Mouse (Mus musculus): ENCODE results near the gene Sdr9c7.

The Sdr9c7 gene

DNA sequence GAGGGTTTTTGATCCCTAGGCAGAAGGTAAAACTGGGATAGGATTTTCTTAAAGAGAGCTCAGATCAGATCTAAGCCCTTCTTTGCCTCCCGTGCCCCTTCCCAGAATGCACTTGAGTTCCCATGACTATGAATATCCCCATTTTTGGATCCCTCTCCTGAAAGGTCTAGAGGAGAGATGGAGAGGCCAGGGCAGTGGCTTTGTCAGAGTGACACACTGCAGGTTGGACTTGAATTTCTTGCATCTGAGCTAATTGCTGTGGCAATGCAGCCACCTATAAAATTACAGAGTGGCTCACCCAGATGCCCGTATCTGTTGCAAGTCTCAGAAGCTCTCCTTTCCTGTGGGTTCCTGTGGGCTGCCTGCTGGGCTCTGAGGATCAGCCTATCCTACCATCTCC, at the start of gene Sdr9c7:
Sdr9c7 (plus strand) TSS at position 301 of the 400 bp plus-strand sequence.
- DNase-seq: no peak

DNA sequence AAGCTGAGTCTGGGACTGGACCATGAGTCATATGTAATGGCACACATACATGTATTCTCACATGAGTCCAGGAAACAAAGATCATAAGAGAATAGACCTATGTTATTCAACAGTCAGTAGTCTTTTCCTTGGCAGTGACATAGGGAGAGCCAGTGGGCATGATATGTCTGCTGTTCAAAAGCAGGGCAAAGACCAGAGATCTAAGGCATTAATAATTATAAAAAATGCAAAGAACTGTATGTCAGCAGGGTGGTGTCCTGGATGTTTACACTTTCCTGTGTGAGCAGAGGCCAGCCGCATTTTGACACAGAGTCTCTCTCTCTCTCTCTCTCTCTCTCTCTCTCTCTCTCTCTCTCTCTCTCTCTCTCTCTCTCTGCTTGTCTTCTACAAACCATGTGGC, 48.7 kb upstream of the Sdr9c7 start, which contains the start of gene Rdh19:
Rdh19 (plus strand) TSS at position 301 of the 400 bp plus-strand sequence.
- no peak for DNase-seq

DNA sequence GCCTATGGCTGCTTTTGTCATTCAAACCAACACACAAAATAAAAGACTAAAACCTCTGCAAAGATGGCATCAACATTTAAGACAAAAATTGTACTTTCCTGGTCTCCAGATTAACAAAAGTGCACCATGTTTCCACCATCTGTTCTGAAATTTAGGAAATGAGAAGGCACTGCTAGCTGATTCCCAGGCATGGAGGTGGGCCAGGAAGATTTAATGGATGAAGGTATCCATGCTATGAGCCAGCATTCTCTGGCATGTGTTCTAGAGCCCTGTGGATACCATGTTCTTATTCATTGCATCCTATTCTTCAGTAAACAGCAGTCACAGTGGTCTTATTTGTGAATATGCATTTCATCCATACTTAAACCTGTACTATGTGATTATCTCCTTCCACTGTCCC, 41.9 kb upstream of the Sdr9c7 start:
- DNase-seq: no peak

DNA sequence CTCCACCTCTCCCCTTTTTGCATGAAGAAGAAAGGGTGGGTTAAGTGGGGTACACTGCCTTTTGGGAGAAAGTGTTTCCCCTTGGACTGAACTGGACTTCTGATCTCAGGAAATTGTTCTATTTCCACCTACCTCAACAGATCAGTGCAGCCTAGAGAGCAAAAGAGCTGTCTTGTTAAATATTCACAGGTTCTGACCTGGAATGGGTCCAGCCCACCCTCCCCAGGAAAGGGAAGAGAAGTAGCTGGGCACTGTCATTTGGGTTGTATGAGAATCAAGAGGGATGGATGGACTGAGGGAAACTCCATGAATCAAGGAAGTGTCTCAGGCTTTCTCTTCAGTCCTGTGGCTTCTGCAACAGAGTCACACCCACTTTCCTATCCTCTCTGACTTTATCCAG, 33.4 kb upstream of the Sdr9c7 start:
- DNase-seq: no peak

DNA sequence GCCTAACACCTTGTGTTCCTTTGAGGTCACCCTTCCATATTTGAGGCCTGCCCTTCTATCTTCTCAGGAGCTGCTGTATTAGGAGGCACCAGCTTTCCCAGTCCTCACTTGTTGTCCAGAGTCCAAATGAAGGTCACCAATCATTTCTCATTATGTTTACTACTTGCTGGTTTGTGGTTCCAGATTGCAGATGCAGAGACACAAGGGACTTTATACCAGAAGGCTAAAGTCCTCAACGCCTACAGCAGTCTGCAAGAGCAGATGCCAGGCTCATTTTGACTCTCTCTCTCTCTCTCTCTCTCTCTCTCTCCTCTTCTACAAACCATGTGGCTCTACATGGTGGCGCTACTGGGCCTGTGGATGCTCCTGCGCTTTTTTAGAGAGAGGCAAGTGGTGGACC, 32.1 kb upstream of the Sdr9c7 start, which contains the start of gene Rdh16f2:
Rdh16f2 (plus strand) TSS at position 243 of the 400 bp plus-strand sequence.
- DNase-seq: no peak

DNA sequence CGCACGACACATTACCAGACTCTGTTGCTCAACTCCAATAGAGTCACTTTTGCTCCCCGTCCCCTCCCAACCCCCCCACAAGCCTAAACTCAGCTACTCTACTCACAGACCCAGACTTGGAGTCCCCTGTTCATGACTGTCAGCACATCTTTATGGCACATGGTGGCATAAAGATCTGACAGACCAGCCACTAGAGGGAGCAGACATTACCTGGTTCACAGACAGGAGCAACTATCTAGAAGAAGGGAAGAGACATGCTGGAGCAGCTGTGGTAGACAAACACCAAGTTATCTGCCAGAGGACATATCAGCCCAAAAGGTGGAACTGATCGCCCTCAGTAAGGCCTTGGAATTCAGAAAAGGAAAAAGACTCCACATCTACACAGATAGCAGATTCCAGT, 25.8 kb upstream of the Sdr9c7 start:
- no peak for DNase-seq

DNA sequence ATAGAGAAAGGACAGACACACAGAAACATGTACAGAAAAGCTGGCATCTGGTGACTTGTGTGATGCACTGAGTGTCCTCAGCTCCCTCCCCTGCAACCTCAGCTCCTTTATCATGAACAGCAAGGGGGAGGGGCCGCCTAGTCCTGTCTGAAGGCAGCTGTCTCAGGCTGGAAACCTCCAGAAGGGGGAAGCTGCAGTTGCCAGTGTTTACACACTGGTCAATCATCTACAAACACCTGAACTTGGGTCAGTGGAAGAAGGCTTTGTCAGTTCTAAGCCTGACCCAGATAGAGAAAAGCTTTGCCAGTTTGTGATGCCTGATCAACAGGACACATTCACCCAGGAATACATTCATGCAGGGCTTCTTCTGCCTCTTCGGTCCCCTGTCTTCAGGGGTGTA, 20.6 kb upstream of the Sdr9c7 start:
- DNase-seq: peak; percentile 34

DNA sequence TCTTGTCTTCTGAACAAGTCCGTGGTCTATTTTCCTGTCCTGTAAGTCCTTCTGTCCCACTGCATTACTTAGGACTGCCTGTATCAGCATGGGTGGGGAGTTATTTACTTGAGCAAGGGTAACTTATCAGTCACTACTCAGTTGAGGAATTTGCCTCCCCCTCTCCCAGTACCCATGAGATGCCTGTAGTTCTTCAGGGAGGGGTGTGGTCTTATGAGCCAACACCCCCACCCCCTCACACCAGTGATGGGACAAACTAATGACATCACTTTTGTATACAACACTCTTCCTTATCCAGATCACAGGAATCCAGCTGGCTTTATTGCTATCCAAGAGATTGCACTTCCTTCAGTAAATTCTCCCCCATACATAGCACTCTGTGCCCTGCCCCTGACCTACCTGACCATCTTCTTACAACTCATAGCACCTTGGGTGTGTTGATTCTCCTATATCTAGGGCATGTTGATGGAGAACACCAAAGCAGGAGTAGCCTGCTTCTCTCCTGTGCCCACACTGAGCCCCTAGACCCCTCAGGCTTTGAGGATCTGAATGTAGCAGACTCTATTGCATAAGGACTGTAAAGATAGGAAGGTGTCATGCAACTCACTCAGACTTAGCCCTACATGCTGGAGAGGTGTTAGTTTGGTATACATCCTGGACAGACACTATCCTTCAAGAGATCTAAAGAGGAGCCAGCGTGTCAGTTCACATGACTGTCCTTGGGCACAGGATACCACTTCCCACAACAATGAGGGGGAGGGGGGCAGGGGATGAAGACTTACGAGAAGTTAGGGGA, 19.9 kb upstream of the Sdr9c7 start:
- no peak for DNase-seq

DNA sequence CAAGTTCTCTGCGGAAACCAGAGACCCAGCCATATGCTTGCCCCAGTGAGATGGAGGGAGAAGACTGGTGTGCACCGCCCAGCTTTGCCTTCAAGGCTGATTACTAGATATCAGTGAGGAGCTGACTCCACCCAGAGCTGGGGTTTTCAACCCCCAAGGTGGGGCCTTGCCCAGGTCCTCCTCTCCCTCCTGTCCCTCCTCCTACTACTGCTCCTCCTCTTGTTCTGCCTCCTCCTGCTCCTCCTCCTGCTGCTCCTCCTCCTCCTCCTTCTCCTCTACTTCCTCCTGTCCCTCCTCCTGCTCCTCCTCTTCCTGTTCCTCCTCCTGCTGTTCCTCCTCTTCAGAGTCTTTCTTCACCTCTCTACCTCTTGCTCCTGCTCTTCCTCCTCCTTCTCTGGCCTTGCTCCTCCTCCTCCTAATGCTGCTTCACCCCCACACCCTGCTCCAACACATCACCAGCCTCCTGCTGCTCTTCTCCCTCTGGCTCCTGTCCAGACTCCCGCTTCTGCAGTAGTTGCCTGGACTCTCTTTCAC, 19.1 kb upstream of the Sdr9c7 start:
- peak; percentile 40 for DNase-seq

DNA sequence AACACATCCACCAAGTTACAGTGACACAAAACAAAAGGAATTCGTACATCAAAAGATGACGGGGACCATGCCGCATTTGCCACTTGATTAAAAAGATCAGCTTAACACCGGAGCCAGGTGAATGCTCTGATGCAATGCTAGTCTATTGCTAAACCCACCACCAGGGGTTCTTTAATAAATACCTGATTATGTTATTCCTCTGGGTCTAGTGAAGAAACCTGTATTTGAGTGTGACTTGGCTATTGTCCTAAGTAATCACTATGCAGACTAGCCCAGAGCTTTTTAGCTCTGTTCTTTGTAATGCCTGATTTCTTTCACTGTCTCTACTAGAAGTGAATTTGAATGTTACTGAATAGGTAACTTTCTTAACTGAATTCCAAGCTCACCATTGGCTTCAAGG, 17.3 kb upstream of the Sdr9c7 start:
- DNase-seq: no peak

DNA sequence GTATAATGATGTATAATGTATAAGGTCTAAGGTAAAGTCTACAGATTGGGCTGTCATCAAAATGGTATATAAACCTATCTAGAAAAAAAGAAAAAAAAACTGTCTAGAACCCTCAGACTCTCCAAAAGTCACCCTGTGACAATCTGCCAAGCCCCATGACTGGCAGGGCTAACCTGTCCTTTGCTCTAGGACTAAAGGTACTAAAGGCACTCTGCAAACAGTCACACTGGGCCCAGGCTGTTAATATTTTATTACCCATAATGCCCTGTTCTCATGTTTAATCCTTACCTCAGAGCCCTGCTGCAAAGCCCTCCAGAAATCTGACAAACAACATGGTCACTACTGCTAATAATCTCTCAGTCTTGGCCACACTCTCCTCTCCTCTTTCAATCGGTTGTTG, 11.8 kb upstream of the Sdr9c7 start:
- DNase-seq: no peak

DNA sequence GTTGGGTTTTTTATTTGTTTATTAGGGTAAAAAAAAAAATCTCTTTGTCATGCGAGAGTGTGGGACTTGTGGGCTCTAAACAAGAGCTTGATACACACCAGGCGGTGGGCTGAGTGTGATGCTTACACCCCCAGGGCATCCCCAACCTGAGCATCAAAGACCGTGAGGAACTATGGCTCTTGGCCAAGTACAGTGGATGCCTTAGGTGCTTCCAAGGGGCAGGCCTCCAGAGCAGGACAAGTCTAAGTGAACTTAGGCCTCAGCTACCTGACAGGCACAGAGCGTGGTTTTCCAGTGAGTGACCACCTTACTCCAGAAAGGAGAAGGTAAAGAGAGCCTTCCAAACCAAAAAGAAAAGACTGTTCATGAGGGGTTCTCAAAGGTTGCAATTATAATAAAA, 11.3 kb upstream of the Sdr9c7 start:
- no peak for DNase-seq

DNA sequence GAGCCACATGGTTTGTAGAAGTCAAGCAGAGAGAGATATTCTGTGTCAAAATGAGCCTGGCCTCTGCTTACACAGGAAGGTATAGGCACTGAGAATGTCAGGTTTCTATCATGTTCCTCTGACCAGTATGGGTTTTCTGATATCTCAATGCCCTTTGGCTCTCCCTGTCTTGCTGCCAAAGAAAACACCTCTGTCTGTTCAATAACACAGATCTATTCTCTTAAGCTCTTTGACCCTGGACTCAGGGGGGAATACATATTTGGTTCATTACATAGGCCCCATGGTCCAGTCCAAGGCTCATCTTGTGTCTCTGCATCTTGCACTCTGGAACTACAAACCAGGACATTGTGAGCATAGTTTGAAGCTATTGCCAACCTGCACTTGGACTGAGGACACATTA, 9.7 kb upstream of the Sdr9c7 start, which contains the start of gene Rdh7:
Rdh7 (minus strand) TSS at position 213 of the 400 bp plus-strand sequence.
- no peak for DNase-seq

DNA sequence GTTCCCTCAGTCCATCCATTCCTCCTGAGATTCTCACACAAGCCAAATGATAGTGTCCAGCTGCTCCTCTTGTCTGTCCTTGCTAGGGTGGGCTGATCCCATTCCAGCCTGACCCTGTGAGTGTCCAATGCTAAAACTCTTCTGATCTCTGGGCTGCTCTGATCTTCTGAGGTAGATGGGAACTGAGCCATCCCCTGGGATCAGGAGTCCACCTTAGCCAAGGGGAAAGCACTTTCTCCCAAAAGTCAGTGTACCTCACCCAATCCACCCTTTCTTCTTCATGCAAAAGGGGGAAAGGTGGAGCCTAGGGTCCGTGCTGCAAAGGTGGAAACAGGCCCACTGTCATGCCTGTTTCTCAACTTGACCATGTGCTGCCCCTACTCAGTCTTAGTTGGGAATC, 6.8 kb upstream of the Sdr9c7 start:
- no peak for DNase-seq

DNA sequence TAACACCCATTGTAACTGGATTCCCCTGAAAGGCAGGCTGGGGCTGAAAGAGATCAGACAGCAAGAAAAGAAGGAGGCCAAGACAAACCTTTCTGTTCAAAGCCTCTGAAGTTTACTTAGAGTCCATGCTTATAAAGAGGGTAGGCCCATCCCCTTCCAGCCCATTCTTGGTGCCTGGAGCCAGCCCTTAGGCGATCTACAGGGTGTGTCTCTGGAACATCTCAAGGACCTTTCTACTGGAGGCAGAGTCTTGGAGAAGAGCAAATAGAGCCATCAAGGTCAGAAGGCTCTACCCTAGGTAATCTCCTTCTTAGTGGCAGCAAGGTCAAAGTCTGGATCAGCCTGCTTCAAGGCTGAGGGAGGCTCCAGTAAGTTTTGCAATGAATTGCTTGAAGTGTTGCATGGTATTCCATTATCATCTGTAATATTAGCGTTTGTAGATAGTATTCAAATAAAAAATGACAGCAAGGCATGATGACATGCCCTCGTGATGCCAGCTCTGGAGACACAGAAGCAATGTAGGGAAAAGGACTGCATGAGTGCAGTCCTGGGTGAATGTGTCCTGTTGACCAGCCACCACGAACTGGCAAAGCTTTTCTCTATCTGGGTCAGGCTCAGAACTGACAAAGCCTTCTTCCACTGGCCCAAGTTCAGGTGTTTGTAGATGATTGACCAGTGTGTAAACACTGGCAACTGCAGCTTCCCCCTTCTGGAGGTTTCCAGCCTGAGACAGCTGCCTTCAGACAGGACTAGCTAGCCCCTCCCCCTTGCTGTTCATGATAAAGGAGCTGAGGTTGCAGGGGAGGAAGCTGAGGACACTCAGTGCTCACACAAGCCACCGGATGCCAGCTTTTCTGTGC, 4.9 kb upstream of the Sdr9c7 start:
- DNase-seq: peak; percentile 46

DNA sequence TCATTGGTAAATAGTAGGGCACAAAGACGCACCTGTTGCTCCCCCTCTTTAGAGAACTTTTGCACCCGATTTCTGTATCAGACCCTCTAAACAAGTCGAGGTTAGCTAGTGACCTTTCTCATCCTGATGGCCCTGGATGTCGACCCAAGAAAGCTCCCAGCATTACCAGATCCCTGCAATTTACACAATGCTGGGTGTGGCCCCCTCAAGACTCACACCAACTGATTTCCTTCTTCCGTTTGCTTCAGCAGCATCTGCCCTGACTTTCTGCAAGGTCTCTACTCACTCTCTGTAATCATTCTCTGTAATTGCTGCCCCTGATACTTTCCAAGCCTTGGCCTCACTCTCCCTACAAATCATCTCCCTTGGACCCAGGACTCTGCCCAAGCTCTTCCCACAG, 1.6 kb upstream of the Sdr9c7 start:
- no peak for DNase-seq

DNA sequence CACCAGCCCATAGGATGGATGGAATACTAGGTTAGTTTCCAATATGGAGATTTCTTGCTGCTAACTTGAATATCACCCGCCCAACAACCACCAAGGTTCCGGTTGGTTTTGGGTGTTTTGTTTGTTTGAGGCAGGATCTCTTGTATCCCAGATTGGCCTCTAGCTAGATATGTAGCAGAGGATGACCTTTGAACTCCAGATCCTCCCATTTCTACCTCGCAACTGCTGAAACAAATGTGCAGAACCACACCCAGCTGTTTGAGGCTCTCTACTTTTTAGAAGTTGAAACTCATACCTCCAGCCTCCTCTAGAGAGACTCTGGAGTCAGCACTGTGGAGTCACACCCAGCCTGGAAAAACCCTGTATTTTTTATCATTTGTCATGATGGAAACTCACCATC, 812 bp upstream of the Sdr9c7 start:
- no peak for DNase-seq

DNA sequence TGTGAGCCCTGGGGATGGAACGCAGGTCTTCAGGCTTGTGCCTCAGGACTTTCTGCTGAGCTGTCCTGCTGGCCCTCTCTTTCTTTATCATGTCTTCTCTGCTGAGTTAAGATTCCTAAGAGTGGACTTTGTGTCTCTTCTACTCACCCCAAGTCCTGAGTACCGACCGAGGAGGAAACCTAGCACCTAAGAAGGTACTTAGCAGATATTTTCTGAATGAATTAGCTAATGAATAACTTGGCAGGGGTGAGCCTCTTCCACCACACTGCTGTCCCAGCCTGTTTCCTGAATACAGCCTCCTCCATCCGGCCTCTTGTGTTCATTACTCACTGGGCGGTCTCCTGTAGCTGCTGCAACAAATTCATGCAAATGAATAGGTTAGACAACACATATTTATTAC, 1.5 kb downstream of the Sdr9c7 start:
- DNase-seq: no peak

DNA sequence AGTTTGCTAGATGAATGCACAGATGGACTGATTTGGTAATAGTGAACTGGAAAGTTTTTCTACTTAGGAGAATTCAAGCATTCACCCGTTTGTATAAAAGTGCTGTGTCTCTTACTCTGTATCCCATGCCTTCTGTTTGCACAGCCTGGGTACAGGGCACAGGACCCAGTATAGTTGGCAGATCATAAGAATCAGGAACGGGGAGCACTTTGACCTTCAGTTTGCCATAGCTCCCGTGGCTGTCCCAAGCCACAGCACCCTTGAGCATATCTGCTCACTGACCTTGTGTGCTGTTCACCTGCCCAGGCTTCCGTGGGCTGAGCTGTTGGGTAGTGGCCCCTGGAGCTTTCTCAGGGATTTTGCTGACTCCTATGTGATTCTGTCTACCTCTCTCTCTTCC, 3.4 kb downstream of the Sdr9c7 start:
- DNase-seq: no peak

DNA sequence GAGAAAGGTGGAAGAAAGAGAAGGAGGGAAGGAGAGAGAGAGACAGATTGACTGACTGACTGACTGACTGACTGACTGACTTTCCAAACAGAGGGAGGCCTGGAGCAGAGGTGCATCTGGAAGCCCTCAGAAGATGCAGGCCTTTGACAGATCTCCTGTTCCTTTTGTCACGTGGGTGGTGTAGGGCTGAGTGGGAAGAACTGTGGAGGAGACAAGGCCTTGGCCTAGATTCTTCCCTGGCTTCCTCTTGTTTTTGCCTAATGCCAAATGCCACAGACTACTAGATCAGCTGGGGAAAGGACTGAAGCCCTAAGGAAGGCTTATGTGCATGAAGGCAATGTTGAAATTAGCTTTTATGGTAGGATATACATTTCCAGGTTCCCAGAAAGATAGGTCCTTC, 4.8 kb downstream of the Sdr9c7 start:
- DNase-seq: no peak

DNA sequence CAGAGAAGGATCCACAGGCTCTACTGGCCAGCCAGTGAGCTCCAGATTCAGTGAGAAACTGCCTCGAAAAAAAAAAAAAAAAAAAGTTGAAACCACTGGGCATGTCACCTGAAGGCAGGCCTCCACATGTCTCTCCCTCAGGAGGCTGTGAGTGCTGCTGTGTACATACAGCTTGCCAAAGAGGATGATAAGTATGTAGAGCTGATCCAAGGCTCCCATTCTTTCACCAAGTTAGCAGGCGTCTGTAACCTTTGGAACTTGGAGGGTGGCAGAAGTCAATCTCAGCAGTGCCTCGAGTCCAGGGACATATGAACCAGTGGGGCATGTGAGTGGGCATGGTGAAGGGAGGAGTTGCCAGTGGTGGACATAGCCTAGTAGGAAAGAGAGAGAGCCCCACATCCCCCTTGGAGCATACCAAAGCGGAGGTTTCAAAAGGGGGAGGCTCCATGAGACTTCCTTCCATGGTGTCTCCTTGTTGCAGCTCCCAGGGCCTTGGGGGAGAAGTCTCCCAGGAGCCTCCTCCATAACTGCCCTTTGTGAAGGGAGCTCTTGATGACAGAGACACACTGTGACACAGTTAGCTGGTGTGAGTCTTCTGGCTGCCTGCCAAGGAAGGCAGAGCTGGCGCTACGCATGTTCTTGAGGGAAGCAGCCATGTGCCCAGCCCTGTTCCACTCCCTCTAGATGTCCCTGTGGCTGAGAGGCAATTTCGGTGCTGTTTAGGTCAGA, 6.6 kb downstream of the Sdr9c7 start:
- DNase-seq: peak; percentile 10

DNA sequence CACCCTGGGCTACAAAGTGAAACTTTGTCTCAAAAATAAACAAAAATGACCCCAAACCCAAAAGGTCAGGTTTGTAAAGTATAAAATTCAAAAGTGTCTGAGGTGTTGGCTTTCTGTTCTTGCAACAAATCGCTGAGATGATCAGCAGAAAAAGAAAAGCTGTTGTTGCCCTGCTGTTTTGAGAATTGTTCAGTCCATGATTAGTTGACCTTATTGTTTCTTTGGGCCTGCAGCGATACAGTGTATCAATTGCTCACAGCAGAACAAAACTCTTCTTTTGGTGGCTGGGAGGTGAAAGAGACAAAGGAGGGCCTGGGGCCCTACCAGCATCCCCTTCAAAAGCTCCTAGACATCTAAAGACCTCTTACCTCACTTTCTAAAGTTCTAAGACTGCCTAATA, 7.8 kb downstream of the Sdr9c7 start:
- no peak for DNase-seq

DNA sequence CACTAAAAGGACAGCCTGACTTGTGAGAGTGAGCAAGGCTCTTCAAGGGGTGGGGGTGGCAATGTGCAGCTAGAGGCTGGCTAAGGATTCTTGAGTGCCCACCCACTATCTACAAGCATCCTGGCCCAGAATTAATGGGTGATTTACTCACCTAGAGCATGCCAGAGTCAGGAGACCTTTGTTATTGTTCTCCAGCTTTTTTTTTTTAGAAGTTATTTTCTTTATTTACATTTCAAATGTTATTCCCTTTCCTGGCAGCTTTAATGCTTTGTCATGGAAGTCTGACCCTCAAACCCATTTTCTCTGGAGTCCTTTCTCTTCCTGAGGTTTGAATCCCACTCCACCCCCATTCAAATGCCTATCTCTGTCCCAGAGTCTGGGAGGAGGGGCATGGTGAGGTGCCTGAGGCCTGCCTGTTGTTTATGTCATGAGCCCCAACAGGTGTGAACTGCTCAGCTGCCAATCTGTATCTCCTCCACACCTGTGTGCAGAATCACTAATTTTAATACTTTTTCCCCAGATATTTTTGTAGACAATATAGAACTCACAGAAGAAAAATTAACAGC, 9.2 kb downstream of the Sdr9c7 start:
- no peak for DNase-seq
